33 mouse cellular contexts compared by ENCODE assay signal in the genomic region with DNA sequence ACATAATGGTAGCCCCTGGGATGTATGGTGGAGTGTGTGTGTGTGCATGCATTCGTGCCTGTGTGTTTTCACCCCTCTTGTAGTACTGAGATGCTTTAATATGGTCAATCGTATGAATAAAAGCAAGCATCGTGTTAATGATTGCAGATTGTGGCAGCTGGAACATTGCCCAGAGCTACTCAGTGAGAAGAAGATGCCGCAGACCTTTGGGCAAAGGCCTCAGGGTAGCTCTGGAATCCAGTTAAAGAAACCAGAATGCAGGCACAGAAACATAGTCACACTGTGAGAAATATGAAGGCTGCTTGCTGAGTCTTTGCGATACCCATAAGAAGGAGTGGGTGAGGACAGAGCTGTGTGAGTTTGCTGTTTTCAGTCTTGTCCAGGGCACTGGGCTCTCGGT. TPM values are rescaled to one million over a fixed set of nuclear protein-coding genes. Genes with fewer than 3 reads are reported as not detected.
DNase-seq lines count a peak whose midpoint lies in the region; ATAC-seq and TF ChIP-seq lines count a peak whose summit lies in the region.
"Had no signal": no experiment of that assay in that cellular context is flagged by ENCODE, and none has a peak within 500 bp of the region (broad histone marks: within the 10 kb centered on the region; RNA-seq: fewer than 3 reads in every experiment).

No protein-coding gene starts in this region.

- H3K9ac ChIP-seq in kidney, embryonic 16.5 days (replicated peaks; ENCODE audit: low read length) = no peak overlapping the region
- H3K9ac ChIP-seq in lung, embryonic 14.5 days = no peak overlapping the region
- H3K9ac ChIP-seq: forebrain, embryonic 15.5 days; heart, embryonic 13.5 days; hindbrain, embryonic 15.5 days; liver, embryonic 15.5 days; midbrain, embryonic 12.5 days; neural tube, embryonic 13.5 days had no signal

- no peaks in the 10 kb centered on the region for H3K27me3 ChIP-seq in kidney, embryonic 16.5 days (ENCODE audit: insufficient read depth, low read length)
- H3K27me3 ChIP-seq in lung, embryonic 14.5 days (ENCODE audit: insufficient read depth, low read length) = no peaks in the 10 kb centered on the region
- H3K27me3 ChIP-seq: CH12.LX; forebrain, embryonic 15.5 days; heart, embryonic 13.5 days; hindbrain, embryonic 15.5 days; liver, embryonic 15.5 days; megakaryocyte, embryonic 14.5 days; midbrain, embryonic 12.5 days; neural tube, embryonic 13.5 days had no signal

- H3K4me3 ChIP-seq in kidney, embryonic 16.5 days (ENCODE audit: low read length) = no peak overlapping the region
- no peak overlapping the region for H3K4me3 ChIP-seq in lung, embryonic 14.5 days (ENCODE audit: low read depth, low read length)
- H3K4me3 ChIP-seq: forebrain, embryonic 15.5 days; heart, embryonic 13.5 days; hindbrain, embryonic 10.5 days; hindbrain, embryonic 15.5 days; liver, embryonic 15.5 days; megakaryocyte, embryonic 14.5 days; midbrain, embryonic 12.5 days; myocyte; neural tube, embryonic 13.5 days had no signal

- H3K9me3 ChIP-seq in kidney, embryonic 16.5 days (ENCODE audit: low read length) = no peaks in the 10 kb centered on the region
- H3K9me3 ChIP-seq in lung, embryonic 14.5 days (ENCODE audit: low read depth, low read length) = no peaks in the 10 kb centered on the region
- H3K9me3 ChIP-seq: forebrain, embryonic 15.5 days; hindbrain, embryonic 10.5 days; hindbrain, embryonic 15.5 days; liver, embryonic 15.5 days; midbrain, embryonic 12.5 days; neural tube, embryonic 13.5 days had no signal

- H3K36me3 ChIP-seq in kidney, embryonic 16.5 days (ENCODE audit: insufficient read depth, low read length) = no peaks in the 10 kb centered on the region
- H3K36me3 ChIP-seq in lung, embryonic 14.5 days (ENCODE audit: insufficient read depth) = no peaks in the 10 kb centered on the region
- H3K36me3 ChIP-seq: forebrain, embryonic 15.5 days; heart, embryonic 13.5 days; hindbrain, embryonic 10.5 days; hindbrain, embryonic 15.5 days; liver, embryonic 15.5 days; midbrain, embryonic 12.5 days; neural tube, embryonic 13.5 days had no signal

- H3K27ac ChIP-seq in kidney, embryonic 16.5 days (ENCODE audit: low read length) = no peak overlapping the region
- H3K27ac ChIP-seq in lung, embryonic 14.5 days (ENCODE audit: low read depth) = no peak overlapping the region
- H3K27ac ChIP-seq: forebrain, embryonic 15.5 days; heart, embryonic 13.5 days; hindbrain, embryonic 10.5 days; hindbrain, embryonic 15.5 days; kidney, postnatal 0 days; liver, embryonic 15.5 days; midbrain, embryonic 12.5 days; neural tube, embryonic 13.5 days had no signal

- no peak for TF ChIP-seq CTCF in lung, embryonic 14.5 days (IDR thresholded peaks at IDR 0.05; ENCODE audit: low read depth)

- no peak for ATAC-seq in kidney, embryonic 16.5 days (ENCODE audit: low FRiP score, low TSS enrichment)
- no peak for ATAC-seq in lung, embryonic 14.5 days (ENCODE audit: insufficient read depth)
- ATAC-seq: forebrain, embryonic 15.5 days; inflammation-experienced regulatory T-cells, adult 6 months had no signal

- 79% methylated on average over 6 of the region's 6 CpGs for WGBS in kidney, embryonic 16.5 days
- WGBS in lung, embryonic 14.5 days = 62% methylated on average over 6 of the region's 6 CpGs

- H3K4me1 ChIP-seq in kidney, embryonic 16.5 days (ENCODE audit: insufficient read depth, low read length) = no peaks in the 10 kb centered on the region
- no peaks in the 10 kb centered on the region for H3K4me1 ChIP-seq in lung, embryonic 14.5 days (ENCODE audit: insufficient read depth)
- H3K4me1 ChIP-seq: forebrain, embryonic 15.5 days; heart, embryonic 13.5 days; hindbrain, embryonic 10.5 days; hindbrain, embryonic 15.5 days; liver, embryonic 15.5 days; megakaryocyte, embryonic 14.5 days; midbrain, embryonic 12.5 days; neural tube, embryonic 13.5 days had no signal

- no peak overlapping the region for H3K4me2 ChIP-seq in kidney, embryonic 16.5 days (replicated peaks; ENCODE audit: low read depth, low read length)
- no peak overlapping the region for H3K4me2 ChIP-seq in lung, embryonic 14.5 days
- H3K4me2 ChIP-seq: forebrain, embryonic 15.5 days; heart, embryonic 13.5 days; hindbrain, embryonic 15.5 days; liver, embryonic 15.5 days; midbrain, embryonic 12.5 days; neural tube, embryonic 13.5 days had no signal

- DNase-seq in kidney, adult 11 months = peak; percentile 84
- peak; percentile 40 for DNase-seq in lung, embryonic 14.5 days
- DNase-seq in lung, postnatal 36 days = no peak
- peak; percentile 93 for DNase-seq in kidney, adult 9 months
- peak; percentile 61 to 73 for DNase-seq in kidney, postnatal 4 days
- no peak for DNase-seq in right cerebral cortex, postnatal 14 days
- DNase-seq in right cerebral cortex, postnatal 36 days (ENCODE audit: low spot score in 2 of 2) = no peak
- DNase-seq: adrenal gland, postnatal 10 days; B cell, adult 2 months; cerebellum, adult 11-12 months; cerebellum, postnatal 36 days; heart, postnatal 10 days; left cerebral cortex, postnatal 4 days; lung, postnatal 4 days; right cerebral cortex, postnatal 25 days; spleen, adult 18-20 months; thymus, postnatal 14 days had no signal

RNA-seq across cellular contexts. Expression of gene Dmgdh, which starts 24.6 kb away (rescaled TPM):
- 2.6 TPM in 2 replicates for polyA plus RNA-seq in kidney, embryonic 16.5 days (2015; fragmentation: Nextera tagmentation; extraction: Ambion mirVana)
- not detected in 2 replicates for polyA plus RNA-seq in lung, embryonic 14.5 days (2014; fragmentation: Nextera tagmentation; extraction: Ambion mirVana)
- polyA plus RNA-seq: embryonic facial prominence, embryonic 11.5 days; inflammation-experienced regulatory T-cells, adult 6 months; lung, embryonic 16.5 days; midbrain, embryonic 12.5 days; myocyte; neural tube, embryonic 13.5 days had no signal

RNA-seq across cellular contexts. Expression of gene Bhmt2, which starts 24.8 kb away (rescaled TPM):
- 9.5 and 10.8 TPM in 2 replicates for polyA plus RNA-seq in kidney, embryonic 16.5 days (2015; fragmentation: Nextera tagmentation; extraction: Ambion mirVana)
- not detected in 2 replicates for polyA plus RNA-seq in lung, embryonic 14.5 days (2014; fragmentation: Nextera tagmentation; extraction: Ambion mirVana)
- polyA plus RNA-seq: embryonic facial prominence, embryonic 11.5 days; forebrain, embryonic 15.5 days; inflammation-experienced regulatory T-cells, adult 6 months; midbrain, embryonic 12.5 days; midbrain, postnatal 0 days; myocyte had no signal

Comparison
In these comparisons a context has a peak if more than half of its experiments do, and no peak if none do; other contexts are left out.
1. DNase-seq: peak in kidney, adult 11 months (single experiment), lung, embryonic 14.5 days (single experiment), kidney, adult 9 months (single experiment) and kidney, postnatal 4 days (2 of 2); none in lung, postnatal 36 days (single experiment), right cerebral cortex, postnatal 14 days (single experiment) and right cerebral cortex, postnatal 36 days (0 of 2).
2. RNA of gene Bhmt2, which starts 24.8 kb away (polyA plus RNA-seq): 9.5 to 10.8 TPM in kidney, embryonic 16.5 days; not detected in lung, embryonic 14.5 days; every median in the first group is over 10 times any median in the second.